Mouse (Mus musculus): ENCODE results near the gene Eif3d.
"Not testable (repeated sequence)": the region's sequence is repeated elsewhere in the genome, so short reads cannot be mapped to it uniquely, and the experiment has no call there.

Gene Eif3d

GRCm38 (mm10) chr15:77970470-77971292 lies at the start of gene Eif3d:
Gene Eif3d (minus strand): TSS chr15:77970813.
- DNase-seq (ENCODE audit: low read depth, low spot score) = peak; percentile 96

- DNase-seq (ENCODE audit: low read depth, low spot score) = no peak
Measured at GRCm38 (mm10) chr15:78014046-78014445, 43.4 kb upstream of the Eif3d start.

DNA sequence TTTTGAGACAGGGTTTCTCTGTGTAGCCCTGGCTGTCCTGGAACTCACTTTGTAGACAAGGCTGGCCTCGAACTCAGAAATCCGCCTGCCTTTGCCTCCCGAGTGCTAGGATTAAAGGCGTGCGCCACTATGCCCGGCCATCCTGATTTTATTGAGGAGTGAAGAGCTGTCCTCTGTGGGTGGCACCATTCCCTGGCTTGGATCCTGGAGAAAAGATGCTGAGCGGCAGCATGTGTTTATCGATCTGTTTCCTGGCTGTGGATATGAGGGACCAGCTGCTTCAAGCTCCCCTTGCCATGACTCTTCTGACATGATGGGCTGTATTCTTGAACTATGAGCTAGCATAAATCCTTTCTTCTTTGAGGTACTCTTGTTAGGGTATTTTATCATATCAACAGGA lies 37.6 kb upstream of the Eif3d start:
- DNase-seq (ENCODE audit: low read depth, low spot score) = not testable (repeated sequence)

GRCm38 (mm10) chr15:78003929-78004328 lies 33.3 kb upstream of the Eif3d start:
- no peak for DNase-seq (ENCODE audit: low read depth, low spot score)

- no peak for DNase-seq (ENCODE audit: low read depth, low spot score)
Measured at GRCm38 (mm10) chr15:78001400-78001799, 30.8 kb upstream of the Eif3d start.

DNA sequence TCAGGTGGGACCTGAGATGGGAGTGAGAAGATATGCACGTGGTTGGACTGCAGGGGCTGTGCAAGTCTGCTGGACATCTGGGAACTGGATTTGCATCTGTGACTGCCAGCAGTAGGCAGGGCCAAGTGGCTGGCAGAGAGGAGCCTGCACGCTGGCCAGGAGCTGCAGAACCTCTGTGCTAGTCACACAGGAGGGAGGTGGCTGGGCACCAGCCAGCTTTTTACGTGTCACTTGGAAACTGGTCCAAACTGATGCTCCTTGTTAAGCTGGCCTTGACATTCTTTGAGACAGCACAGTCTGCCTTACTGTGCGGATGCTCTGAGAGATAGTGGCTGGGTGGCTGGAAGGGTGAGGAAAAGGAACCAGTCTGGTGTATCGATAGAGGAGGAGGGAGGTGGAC lies 17.9 kb upstream of the Eif3d start:
- peak; percentile 16 for DNase-seq (ENCODE audit: low read depth, low spot score)

- DNase-seq (ENCODE audit: low read depth, low spot score) = no peak
Measured at GRCm38 (mm10) chr15:77983391-77983790, 12.8 kb upstream of the Eif3d start.

DNA sequence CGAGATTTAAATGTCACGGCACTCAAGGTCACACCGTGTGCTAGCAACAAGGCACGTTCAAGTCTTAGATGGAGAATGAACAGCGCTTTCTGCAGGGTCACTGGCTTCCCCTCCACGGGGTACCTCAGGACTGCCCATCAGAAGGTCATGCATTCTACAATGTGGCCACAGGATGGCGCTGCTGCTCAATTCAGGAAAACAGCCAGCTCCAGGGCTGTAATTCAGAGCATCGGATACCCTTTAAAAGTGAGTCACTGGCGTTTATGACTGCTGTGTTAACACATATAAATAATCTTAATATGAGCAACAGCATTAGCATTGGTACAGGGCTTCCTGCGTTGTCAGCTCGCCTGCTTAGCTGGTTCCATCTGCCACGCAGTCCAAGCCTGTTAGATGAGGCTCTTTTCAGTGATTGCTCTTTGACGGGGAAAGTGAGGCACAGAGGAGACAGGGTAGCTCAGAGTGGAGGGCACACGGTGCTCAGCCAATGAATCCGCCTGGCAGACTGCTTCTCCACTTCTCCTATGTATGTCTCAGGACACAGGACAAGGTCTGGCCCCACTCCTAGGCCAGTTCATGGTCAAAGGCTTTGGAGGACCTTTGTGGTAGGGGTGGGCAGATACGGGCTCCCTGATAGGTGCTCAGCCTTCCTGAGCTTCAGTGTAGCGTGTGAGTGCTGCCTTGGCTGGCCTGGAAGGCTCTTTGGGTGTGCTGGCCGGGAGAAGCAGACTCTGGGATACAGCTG lies 11.8 kb upstream of the Eif3d start:
- peak; percentile 45 for DNase-seq (ENCODE audit: low read depth, low spot score)

DNA sequence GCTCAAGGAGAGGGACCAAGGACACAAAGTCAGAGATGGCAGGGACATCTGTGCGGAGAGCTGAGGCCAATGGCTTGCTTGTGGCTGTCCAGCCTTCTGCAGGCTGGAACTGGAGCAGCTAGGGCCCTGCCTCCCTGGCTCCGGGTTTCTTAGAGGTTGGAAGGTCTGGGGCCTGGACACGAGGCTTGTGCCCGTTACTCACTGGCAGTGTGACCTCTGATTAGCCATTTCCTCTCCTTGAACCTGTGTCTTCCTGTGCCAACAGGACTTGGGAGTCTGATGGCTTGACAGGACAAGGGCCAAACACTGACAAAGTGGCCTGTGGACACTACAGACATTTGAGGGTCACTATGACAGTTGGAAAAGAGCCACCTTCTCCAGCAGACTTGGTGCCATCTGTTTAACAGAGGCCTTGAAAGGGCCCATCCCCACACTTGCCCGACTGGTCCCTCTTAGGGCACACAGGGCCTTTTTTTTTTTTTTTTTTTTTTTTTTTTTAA lies 10.6 kb upstream of the Eif3d start:
- no peak for DNase-seq (ENCODE audit: low read depth, low spot score)

DNA sequence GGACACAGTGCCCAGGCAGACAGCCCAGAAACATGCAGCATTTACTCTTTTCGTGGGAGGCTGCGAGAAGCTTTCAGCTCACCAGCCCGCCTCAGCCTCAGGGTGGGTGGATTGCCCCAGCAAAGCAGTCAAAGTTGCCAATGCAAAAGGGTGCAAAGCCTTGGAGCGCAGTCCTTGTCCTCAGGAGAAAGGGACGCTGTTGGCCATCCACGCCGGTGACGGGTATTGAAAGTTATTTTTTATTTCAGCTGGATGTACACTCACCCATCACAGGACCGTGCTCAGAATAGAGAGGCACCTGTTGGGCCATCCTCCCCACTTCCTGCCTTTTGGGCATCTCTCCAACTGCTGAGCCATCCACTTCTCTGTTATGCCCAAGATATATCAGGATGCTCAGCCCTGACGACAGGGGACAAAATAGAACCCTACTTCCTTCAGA lies 8.8 kb upstream of the Eif3d start:
- no peak for DNase-seq (ENCODE audit: low read depth, low spot score)

GRCm38 (mm10) chr15:77977663-77978062 lies 7.0 kb upstream of the Eif3d start:
- DNase-seq (ENCODE audit: low read depth, low spot score) = no peak

- no peak for DNase-seq (ENCODE audit: low read depth, low spot score)
Measured at GRCm38 (mm10) chr15:77974165-77974841, 3.7 kb upstream of the Eif3d start.

- DNase-seq (ENCODE audit: low read depth, low spot score) = no peak
Measured at GRCm38 (mm10) chr15:77969940-77970469, 608 bp downstream of the Eif3d start.

GRCm38 (mm10) chr15:77965117-77965528 lies 5.5 kb downstream of the Eif3d start:
- DNase-seq (ENCODE audit: low read depth, low spot score) = no peak

DNA sequence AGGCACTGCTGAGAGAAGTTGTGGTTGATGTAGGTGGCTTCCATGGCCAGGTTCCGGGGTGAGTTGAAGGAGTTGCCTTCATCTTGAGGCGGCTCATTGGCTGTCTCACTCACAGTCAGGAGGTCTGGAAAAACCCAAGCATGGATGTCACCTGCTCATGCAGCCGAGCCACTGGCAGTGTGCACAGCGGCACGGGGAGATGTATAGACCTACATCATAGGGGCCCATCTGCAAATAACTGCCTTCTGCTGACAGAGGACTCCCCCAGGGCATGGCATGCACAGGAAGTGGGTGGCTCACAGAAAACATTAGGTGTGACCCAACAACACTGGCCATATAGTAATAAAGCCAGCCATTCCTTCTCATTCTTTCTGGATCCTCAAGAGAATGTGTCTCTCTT lies 8.2 kb downstream of the Eif3d start:
- DNase-seq (ENCODE audit: low read depth, low spot score) = no peak

DNA sequence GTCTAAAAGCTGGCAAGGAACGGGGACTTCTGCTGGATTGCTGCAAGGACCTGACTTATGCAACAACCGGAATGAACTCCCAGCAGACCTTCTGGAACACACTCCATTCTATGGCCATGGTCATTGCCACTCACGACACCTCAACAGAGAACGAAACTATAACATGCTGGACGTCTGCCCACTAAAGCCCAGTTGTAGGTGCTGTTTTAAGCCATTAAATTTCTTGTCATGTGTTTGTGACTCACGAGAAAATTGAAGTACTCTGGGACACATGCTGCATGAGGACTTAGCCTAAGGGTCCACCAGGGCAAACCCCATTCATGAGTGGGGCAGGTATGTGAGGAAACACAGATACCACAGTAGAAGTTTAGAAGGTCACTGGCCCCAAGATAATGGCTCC lies 9.9 kb downstream of the Eif3d start:
- no peak for DNase-seq (ENCODE audit: low read depth, low spot score)

GRCm38 (mm10) chr15:77958071-77958470 lies 12.5 kb downstream of the Eif3d start:
- no peak for DNase-seq (ENCODE audit: low read depth, low spot score)

DNA sequence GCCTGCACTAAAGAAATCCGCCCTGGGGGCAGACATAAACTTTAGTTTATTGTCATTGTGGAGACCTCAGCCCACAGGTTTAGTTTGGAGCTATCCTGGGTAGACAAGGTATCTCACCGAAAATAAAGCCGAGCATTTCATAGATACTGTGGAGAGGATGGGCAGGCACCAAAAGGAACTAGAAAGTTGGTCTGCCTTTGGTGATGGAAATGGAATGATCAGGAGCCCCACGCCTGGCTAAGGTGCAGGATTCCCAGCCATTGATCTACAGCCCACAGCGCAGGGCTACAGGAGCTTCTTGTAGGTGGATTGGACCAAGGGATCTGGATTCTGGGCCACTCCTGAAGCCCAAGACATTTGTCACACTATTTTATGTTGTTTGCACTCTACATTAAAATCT lies 13.0 kb downstream of the Eif3d start:
- no peak for DNase-seq (ENCODE audit: low read depth, low spot score)

- DNase-seq (ENCODE audit: low read depth, low spot score) = peak; percentile 59
Measured at GRCm38 (mm10) chr15:77956404-77956901, 14.2 kb downstream of the Eif3d start, which contains the start of gene Foxred2. Gene Foxred2 (minus strand): TSS chr15:77956722.

- no peak for DNase-seq (ENCODE audit: low read depth, low spot score)
Measured at GRCm38 (mm10) chr15:77955440-77956403, 14.9 kb downstream of the Eif3d start.
